Mouse (Mus musculus) thymus, adult 2 months (tissue): Measurements from ENCODE around the gene Dnajc13. TPM values are rescaled to one million over a fixed set of nuclear protein-coding genes. Genes with fewer than 3 reads are reported as not detected.
A peak's percentile ranks its signal among the peaks of the same experiment; 100 is the strongest.

Experiments used
- DNase-seq: peaks from one replicate; pipeline ENCODE4 v3.0.0; 2021
- H3K27ac ChIP-seq: fragments of 200-500 bp; 2 replicates; pipeline ENCODE4 v1.5.1; 2012; ENCODE audit warnings: low read length, control low read depth; ENCODE audit not compliant: control insufficient read depth, insufficient read depth
- H3K27me3 ChIP-seq: fragments of 200-500 bp; 2 replicates; pipeline ENCODE4 v1.6.1; 2012; ENCODE audit warnings: mild to moderate bottlenecking, low read length, moderate library complexity, mixed read lengths; ENCODE audit not compliant: control insufficient read depth, insufficient read depth
- H3K36me3 ChIP-seq: fragments of 200-500 bp; 2 replicates; pipeline ENCODE4 v1.6.1; 2012; ENCODE audit warnings: mild to moderate bottlenecking, low read length, moderate library complexity; ENCODE audit not compliant: control insufficient read depth, insufficient read depth
- H3K4me1 ChIP-seq: fragments of 200-500 bp; replicated peaks from 2 replicates; pipeline ENCODE4 v1.6.1; 2012; ENCODE audit warnings: low read length; ENCODE audit not compliant: control insufficient read depth, insufficient read depth
- H3K4me3 ChIP-seq: fragments of 200-500 bp; 2 replicates; pipeline ENCODE4 v1.5.1; 2012; ENCODE audit warnings: mild to moderate bottlenecking, low read length, control low read depth, moderate library complexity; ENCODE audit not compliant: control insufficient read depth, insufficient read depth
- CTCF ChIP-seq: fragments of 200-500 bp; IDR thresholded peaks from 2 replicates; pipeline ENCODE4 v1.5.1; 2012; ENCODE audit warnings: mild to moderate bottlenecking, control low read depth, low read length, moderate library complexity, borderline replicate concordance; ENCODE audit not compliant: control insufficient read depth, poor library complexity, insufficient read depth; ENCODE audit errors: extremely low read depth
- POLR2A ChIP-seq: fragments of 200-500 bp; IDR thresholded peaks from 2 replicates; pipeline ENCODE4 v1.6.1; 2012; ENCODE audit warnings: mild to moderate bottlenecking, low read length, control low read depth, moderate library complexity; ENCODE audit not compliant: control insufficient read depth, poor library complexity, insufficient read depth; ENCODE audit errors: extremely low read depth
- WGBS: fragments of 180-500 bp; shearing (Covaris S2); methylation state at CpG from one replicate; pipeline ENCODE4 v1.1.7; 2018; 5-methylcytosine and 5-hydroxymethylcytosine counted together
- polyA plus RNA-seq: library from polyadenylated mRNA; depleted of rRNA; stranded (reverse); fragments of >200 nt; gene quantifications from 2 replicates; pipeline ENCODE4 v1.2.3, GENCODE M21; 2012

The Dnajc13 gene
- polyA plus RNA-seq, 1 experiment = 59.7 TPM

DNA sequence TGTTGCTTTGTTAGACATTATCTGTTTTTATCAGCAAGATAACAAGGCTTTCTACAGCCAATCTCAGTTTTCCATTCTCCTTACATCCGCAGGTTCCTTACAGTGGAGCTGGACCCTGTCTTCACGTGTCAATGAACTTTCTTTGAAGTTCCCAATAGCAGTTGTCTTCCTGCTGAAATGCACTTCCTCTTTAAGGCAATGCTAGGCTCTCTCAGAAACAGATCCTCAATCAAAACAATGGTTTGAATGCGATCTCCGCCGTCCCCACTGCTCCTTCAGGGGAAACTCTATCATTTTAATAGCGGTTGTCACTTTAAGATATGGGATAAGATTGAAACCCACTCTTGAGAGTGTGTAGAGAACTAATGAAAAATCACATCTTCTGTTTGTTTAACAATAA lies 22.2 kb upstream of the Dnajc13 start:
- Histone ChIP-seq H3K27ac (no peak overlapping the region), H3K27me3 (no peaks in the 10 kb centered on the region), H3K36me3 (no peaks in the 10 kb centered on the region), H3K4me1 (no peaks in the 10 kb centered on the region), H3K4me3 (no peak overlapping the region)
- TF ChIP-seq CTCF (no peak), POLR2A (no peak)
- no peak for DNase-seq
- 38% methylated on average over 6 of the region's 6 CpGs for WGBS

DNA sequence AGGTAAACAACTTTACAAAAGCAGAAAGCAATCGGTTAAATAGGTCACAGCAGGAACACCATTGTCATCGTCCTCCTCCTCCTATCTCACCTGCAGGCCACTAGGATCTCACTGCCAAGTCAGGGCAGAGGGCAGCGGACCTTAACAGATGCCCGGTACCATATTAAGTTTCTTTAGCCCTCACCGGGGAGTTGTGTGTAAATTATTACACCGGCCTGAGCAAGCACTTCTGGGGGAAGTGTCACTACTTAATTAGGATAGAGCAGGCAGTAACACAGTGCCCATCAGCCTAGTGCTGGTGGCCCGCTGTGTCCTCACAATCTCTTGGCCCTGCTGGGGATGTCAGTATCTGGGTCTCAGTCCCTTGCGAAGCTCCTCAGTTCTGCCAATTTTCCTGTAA lies 19.8 kb upstream of the Dnajc13 start:
- Histone ChIP-seq H3K4me1 (no peaks in the 10 kb centered on the region), H3K27ac (no peak overlapping the region), H3K4me3 (no peak overlapping the region), H3K36me3 (no peaks in the 10 kb centered on the region), H3K27me3 (no peaks in the 10 kb centered on the region)
- no peak for TF ChIP-seq POLR2A
- no peak for TF ChIP-seq CTCF
- DNase-seq = no peak
- 91% methylated on average over 8 of the region's 8 CpGs for WGBS

DNA sequence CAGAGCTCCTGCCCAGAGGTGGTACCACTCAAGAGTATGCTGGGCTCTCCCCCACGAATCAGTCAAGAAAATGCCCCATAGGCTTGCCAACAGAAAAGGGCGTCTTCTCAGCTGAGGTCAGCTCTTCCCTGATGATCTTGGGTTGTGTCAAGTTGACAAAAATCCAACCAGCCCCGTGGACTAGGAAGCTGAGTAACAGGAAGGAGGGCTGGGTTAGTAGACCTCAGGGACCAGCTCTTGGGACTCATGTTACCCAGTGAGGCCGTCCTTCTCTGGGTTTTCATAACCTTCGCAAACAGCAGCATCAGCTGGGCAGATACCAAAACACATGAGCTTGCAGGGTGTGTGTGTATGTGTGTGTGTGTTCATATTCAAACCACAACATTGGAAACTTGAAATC lies 19.0 kb upstream of the Dnajc13 start:
- no peak for TF ChIP-seq POLR2A
- TF ChIP-seq CTCF = no peak
- no peak overlapping the region for H3K27ac ChIP-seq
- no peak for DNase-seq
- no peaks in the 10 kb centered on the region for H3K4me1 ChIP-seq
- H3K36me3 ChIP-seq = no peaks in the 10 kb centered on the region
- WGBS = 67% methylated on average over 5 of the region's 5 CpGs
- H3K4me3 ChIP-seq = no peak overlapping the region
- no peaks in the 10 kb centered on the region for H3K27me3 ChIP-seq

DNA sequence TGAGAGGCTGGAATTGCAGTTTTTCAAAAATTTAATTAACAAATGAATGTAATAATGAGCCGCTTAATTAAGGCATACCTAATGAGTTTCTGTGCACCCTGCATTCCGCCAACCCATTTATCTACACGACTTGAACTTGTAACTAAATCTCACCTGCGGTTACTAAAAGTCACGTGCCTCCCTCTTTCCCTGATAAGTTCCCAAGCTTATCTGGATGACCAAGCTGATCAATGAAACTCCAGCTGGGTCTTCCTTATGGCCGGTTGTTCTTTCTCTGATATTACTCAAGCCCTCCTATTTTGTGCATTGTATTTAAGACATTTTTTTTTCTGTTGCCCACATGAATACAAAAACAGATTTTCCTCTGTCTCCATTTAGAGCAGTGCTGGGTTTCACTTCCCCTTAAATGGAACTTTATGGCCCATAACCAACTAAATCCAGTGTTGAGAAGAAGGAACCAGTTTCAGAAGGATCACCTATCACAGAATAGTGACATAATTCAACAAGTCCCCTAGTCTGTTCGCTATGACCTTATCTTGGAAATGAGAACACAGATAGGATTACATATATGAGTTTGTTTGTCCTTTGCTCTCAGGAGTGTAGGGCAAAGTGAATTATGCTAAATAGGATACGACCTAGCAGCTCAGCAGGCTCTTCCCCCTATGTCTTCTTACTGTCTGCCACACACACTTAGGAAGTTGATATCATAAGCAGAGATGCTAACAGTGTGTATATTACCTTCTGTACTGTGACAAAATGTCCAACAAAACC lies 18.2 kb upstream of the Dnajc13 start:
- WGBS = 66% methylated on average over 8 of the region's 8 CpGs
- H3K4me3 ChIP-seq = no peak overlapping the region
- TF ChIP-seq CTCF (no peak), POLR2A (no peak)
- H3K36me3 ChIP-seq = no peaks in the 10 kb centered on the region
- H3K4me1 ChIP-seq = no peaks in the 10 kb centered on the region
- H3K27ac ChIP-seq = no peak overlapping the region
- no peaks in the 10 kb centered on the region for H3K27me3 ChIP-seq
- DNase-seq = no peak

DNA sequence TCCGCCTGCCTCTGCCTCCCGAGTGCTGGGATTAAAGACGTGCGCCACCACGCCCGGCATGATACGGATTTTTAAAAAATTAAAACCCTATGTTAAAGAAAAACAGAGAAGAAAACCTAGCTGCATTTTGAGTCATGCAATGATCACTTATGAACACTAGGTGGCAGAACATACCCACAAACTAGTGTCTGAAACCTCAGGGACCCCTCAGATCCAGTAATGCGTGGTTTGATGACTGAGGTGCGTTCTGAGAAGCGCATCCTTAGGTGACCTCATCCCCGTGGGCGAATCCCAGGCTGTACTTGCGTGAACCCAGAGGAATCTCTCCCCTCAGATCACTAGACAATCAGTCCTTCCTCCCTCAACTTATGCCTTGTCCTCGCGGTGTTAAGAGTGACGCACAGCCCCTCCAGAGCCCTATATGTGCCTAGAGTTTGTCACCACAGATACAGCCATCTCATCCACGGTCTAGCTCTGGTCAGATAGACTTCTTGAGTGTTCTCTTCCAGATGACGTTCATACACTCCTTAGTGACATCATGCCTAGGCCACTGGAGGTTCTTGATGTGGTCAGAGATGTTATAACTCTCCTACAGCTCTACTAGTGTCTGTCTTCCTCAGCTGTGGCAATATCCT lies 14.9 kb upstream of the Dnajc13 start:
- 21% methylated on average over 18 of the region's 18 CpGs for WGBS
- TF ChIP-seq CTCF = no peak
- no peaks in the 10 kb centered on the region for H3K36me3 ChIP-seq
- H3K4me1 ChIP-seq = no peaks in the 10 kb centered on the region
- H3K27me3 ChIP-seq = no peaks in the 10 kb centered on the region
- DNase-seq = peak; percentile 29
- no peak overlapping the region for H3K27ac ChIP-seq
- H3K4me3 ChIP-seq = no peak overlapping the region

DNA sequence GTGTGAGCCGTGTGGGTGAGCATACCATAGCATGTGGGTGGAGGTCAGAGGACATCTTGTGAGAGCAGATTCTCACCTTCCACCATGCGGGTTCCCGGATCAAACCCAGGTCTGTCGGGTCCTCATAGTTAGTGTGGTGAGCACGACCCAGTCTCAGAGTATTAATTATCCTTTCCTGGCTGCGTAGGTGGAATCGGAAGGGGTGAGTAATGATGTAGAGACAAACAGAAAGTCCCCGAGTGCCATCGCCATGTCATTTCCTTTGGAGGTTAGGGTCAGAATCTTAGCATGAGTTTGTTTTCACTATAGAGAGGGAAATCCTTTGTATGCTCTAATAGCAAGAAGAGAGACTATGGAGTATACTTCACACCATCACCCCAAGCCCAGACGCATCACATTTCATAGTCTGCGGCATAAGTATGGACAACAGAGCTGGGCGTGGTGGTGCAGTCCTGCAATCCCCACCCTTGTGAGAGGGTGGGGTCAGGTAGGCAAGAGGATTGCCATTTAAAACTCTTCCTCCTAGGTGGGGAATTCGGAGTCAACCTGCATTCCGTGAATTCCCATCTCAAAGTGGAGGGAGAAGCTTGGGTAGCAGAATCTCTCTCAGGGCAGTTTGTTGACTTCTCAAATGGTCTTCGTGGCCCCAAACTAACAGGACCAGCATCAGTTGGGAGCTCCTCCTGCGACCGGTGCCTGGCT lies 12.5 kb upstream of the Dnajc13 start:
- Histone ChIP-seq H3K27me3 (no peaks in the 10 kb centered on the region), H3K4me1 (no peaks in the 10 kb centered on the region), H3K4me3 (no peak overlapping the region), H3K36me3 (no peaks in the 10 kb centered on the region), H3K27ac (no peak overlapping the region)
- TF ChIP-seq POLR2A (no peak), CTCF (no peak)
- no peak for DNase-seq
- WGBS = 89% methylated on average over 17 of the region's 17 CpGs

DNA sequence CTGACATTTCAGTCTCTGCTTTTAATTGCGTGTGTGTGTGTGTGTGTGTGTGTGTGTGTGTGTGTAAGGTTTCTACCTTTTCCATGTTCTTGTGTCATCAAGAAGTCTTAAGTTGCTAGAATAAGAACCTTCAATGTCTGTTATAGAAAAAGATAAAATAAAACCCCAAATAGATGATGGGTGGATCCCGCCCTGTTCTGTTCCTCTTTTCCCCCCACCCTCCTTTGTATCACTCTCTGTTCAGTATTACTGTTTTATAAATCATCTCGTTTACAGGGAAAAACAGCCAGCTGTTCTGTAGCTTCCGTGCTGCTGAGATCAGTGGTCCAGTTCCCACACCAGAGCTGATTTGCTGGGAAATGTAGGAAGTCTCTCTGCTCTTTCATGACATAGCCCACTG lies 9.3 kb upstream of the Dnajc13 start:
- 79% methylated on average over 4 of the region's 4 CpGs for WGBS
- Histone ChIP-seq H3K4me1 (no peaks in the 10 kb centered on the region), H3K4me3 (no peak overlapping the region), H3K27me3 (no peaks in the 10 kb centered on the region), H3K27ac (no peak overlapping the region), H3K36me3 (no peaks in the 10 kb centered on the region)
- TF ChIP-seq POLR2A (no peak), CTCF (no peak)
- DNase-seq = no peak
